Mouse (Mus musculus) MEL (cell line): ENCODE data around the gene Cd37. TPM values are rescaled to one million over a fixed set of nuclear protein-coding genes. Genes with fewer than 3 reads are reported as not detected.

Experiments used
- DNase-seq: peaks from one replicate; pipeline ENCODE4 v3.0.0; 2011; ENCODE audit warnings: low read depth, low spot score
- H3K27ac ChIP-seq: 2 replicates; pipeline ENCODE4 v1.5.1; 2012; ENCODE audit warnings: low read depth, mild to moderate bottlenecking, control low read depth, low read length, moderate library complexity; ENCODE audit not compliant: control insufficient read depth
- H3K27me3 ChIP-seq, 2 experiments: fragments of 150-350 bp in 1 of 2; sonication (generic) in 1 of 2; 2 replicates each; pipeline ENCODE4 v1.6.1; 2012; ENCODE audit warnings: low read length in 2 of 2, mild to moderate bottlenecking in 2 of 2, improper control_type of control experiment in 1 of 2, moderate library complexity in 1 of 2; ENCODE audit not compliant: insufficient read depth in 2 of 2, control insufficient read depth in 1 of 2
- H3K36me3 ChIP-seq, 2 experiments: 2 replicates each; pipeline ENCODE4 v1.6.1; 2012 to 2014; ENCODE audit warnings: low read length in 2 of 2, improper control_type of control experiment in 1 of 2, inconsistent platforms in 1 of 2, mild to moderate bottlenecking in 1 of 2; ENCODE audit not compliant: insufficient read depth in 2 of 2, control insufficient read depth in 1 of 2
- H3K4me1 ChIP-seq, 2 experiments: fragments of 150-350 bp in 1 of 2; sonication (generic) in 1 of 2; 2 replicates each; pipeline ENCODE4 v1.6.1; 2012; ENCODE audit warnings: low read length in 2 of 2, improper control_type of control experiment in 1 of 2, mild to moderate bottlenecking in 1 of 2; ENCODE audit not compliant: insufficient read depth in 2 of 2, control insufficient read depth in 1 of 2
- H3K4me3 ChIP-seq, 2 experiments: fragments of 150-350 bp in 1 of 2; sonication (generic) in 1 of 2; 2 replicates each; pipeline ENCODE4 v1.5.1; 2012; ENCODE audit warnings: low read depth in 2 of 2, low read length in 2 of 2, mild to moderate bottlenecking in 2 of 2, moderate library complexity in 2 of 2, control low read depth in 1 of 2, improper control_type of control experiment in 1 of 2; ENCODE audit not compliant: control insufficient read depth in 1 of 2, insufficient read depth in 1 of 2
- H3K79me2 ChIP-seq: 2 replicates; pipeline ENCODE4 v1.6.1; 2012; ENCODE audit warnings: mild to moderate bottlenecking, low read length, moderate library complexity; ENCODE audit not compliant: control insufficient read depth, poor library complexity, insufficient read depth
- H3K9ac ChIP-seq: 2 replicates; pipeline ENCODE4 v1.6.1; 2012; ENCODE audit warnings: low read depth, mild to moderate bottlenecking, control low read depth, low read length, moderate library complexity; ENCODE audit not compliant: control insufficient read depth, poor library complexity, severe bottlenecking
- H3K9me3 ChIP-seq: fragments of 150-350 bp; sonication (generic); replicated peaks from 2 replicates; pipeline ENCODE4 v1.6.1; 2012; ENCODE audit warnings: mild to moderate bottlenecking, low read length, improper control_type of control experiment, moderate library complexity; ENCODE audit not compliant: insufficient read depth
- CHD2 ChIP-seq: IDR thresholded peaks from 2 replicates; pipeline ENCODE4 v1.6.1; 2011; ENCODE audit warnings: low read length, improper control_type of control experiment
- CTCF ChIP-seq, 3 experiments: IDR thresholded peaks in 2 of 3; conservative IDR thresholded peaks in 1 of 3; 2 replicates each; pipeline ENCODE4 v1.5.1; 2011 to 2012; ENCODE audit warnings: low read length in 3 of 3, low read depth in 2 of 3, mild to moderate bottlenecking in 2 of 3, improper control_type of control experiment in 1 of 3, inconsistent platforms in 1 of 3, mixed read lengths in 1 of 3, moderate library complexity in 1 of 3; ENCODE audit not compliant: control insufficient read depth in 1 of 3, insufficient read depth in 1 of 3, poor library complexity in 1 of 3, severe bottlenecking in 1 of 3
- E2F4 ChIP-seq: IDR thresholded peaks from 2 replicates; pipeline ENCODE4 v1.6.1; 2011; ENCODE audit warnings: low read depth, low read length, improper control_type of control experiment, borderline replicate concordance
- ELF1 ChIP-seq: IDR thresholded peaks from 2 replicates; pipeline ENCODE4 v1.6.1; 2014; ENCODE audit warnings: low read depth, mild to moderate bottlenecking, inconsistent platforms, low read length, improper control_type of control experiment, moderate library complexity
- EP300 ChIP-seq, 2 experiments: IDR thresholded peaks; 2 replicates each; pipeline ENCODE4 v1.6.1; 2011; ENCODE audit warnings: improper control_type of control experiment in 2 of 2, low read length in 2 of 2, low read depth in 1 of 2, mild to moderate bottlenecking in 1 of 2
- ETS1 ChIP-seq: IDR thresholded peaks from 2 replicates; pipeline ENCODE4 v1.6.1; 2012; ENCODE audit warnings: low read depth, mild to moderate bottlenecking, inconsistent platforms, low read length, improper control_type of control experiment, moderate library complexity
- GABPA ChIP-seq: IDR thresholded peaks from 2 replicates; pipeline ENCODE4 v1.6.1; 2012; ENCODE audit warnings: low read depth, mild to moderate bottlenecking, inconsistent platforms, low read length, improper control_type of control experiment, moderate library complexity
- GATA1 ChIP-seq: IDR thresholded peaks from 2 replicates; pipeline ENCODE4 v1.6.1; 2011; ENCODE audit warnings: low read depth, low read length, improper control_type of control experiment
- JUND ChIP-seq: IDR thresholded peaks from 2 replicates; pipeline ENCODE4 v1.6.1; 2011; ENCODE audit warnings: low read depth, mild to moderate bottlenecking, improper control_type of control experiment, low read length
- KAT2A ChIP-seq: conservative IDR thresholded peaks from 2 replicates; pipeline ENCODE4 v1.6.1; 2012; ENCODE audit warnings: low read depth, low read length, improper control_type of control experiment, inconsistent platforms
- MAFK ChIP-seq: IDR thresholded peaks from 2 replicates; pipeline ENCODE4 v1.6.1; 2011; ENCODE audit warnings: low read depth, mild to moderate bottlenecking, low read length, improper control_type of control experiment, borderline replicate concordance
- MEF2A ChIP-seq: IDR thresholded peaks from 2 replicates; pipeline ENCODE4 v1.6.1; 2014; ENCODE audit warnings: low read depth, mild to moderate bottlenecking, inconsistent platforms, low read length, improper control_type of control experiment; ENCODE audit not compliant: poor library complexity, insufficient replicate concordance, severe bottlenecking; ENCODE audit errors: extremely low read depth
- MYB ChIP-seq: IDR thresholded peaks from 2 replicates; pipeline ENCODE4 v1.6.1; 2011; ENCODE audit warnings: mild to moderate bottlenecking, low read depth, low read length, improper control_type of control experiment
- MYC ChIP-seq: IDR thresholded peaks from 2 replicates; pipeline ENCODE4 v1.6.1; 2011; ENCODE audit warnings: low read depth, mild to moderate bottlenecking, low read length, improper control_type of control experiment, moderate library complexity
- NRF1 ChIP-seq: IDR thresholded peaks from 2 replicates; pipeline ENCODE4 v1.6.1; 2014; ENCODE audit warnings: low read depth, mild to moderate bottlenecking, inconsistent platforms, low read length, improper control_type of control experiment, moderate library complexity; ENCODE audit not compliant: poor library complexity, insufficient read depth, severe bottlenecking
- POLR2AphosphoS2 ChIP-seq: IDR thresholded peaks from 2 replicates; pipeline ENCODE4 v1.6.1; 2011; ENCODE audit warnings: low read length, improper control_type of control experiment
- POLR2AphosphoS5 ChIP-seq: IDR thresholded peaks from 2 replicates; pipeline ENCODE4 v1.6.1; 2012; ENCODE audit warnings: low read depth, borderline replicate concordance, mild to moderate bottlenecking, inconsistent platforms, low read length, moderate library complexity, mixed read lengths
- RCOR1 ChIP-seq: IDR thresholded peaks from 2 replicates; pipeline ENCODE4 v1.6.1; 2012; ENCODE audit warnings: low read depth, mild to moderate bottlenecking, inconsistent platforms, low read length, improper control_type of control experiment
- TAL1 ChIP-seq: IDR thresholded peaks from 2 replicates; pipeline ENCODE4 v1.6.1; 2012; ENCODE audit warnings: mild to moderate bottlenecking, inconsistent platforms, low read length, moderate library complexity, mixed read lengths
- UBTF ChIP-seq: IDR thresholded peaks from 2 replicates; pipeline ENCODE4 v1.6.1; 2012; ENCODE audit warnings: low read depth, mild to moderate bottlenecking, inconsistent platforms, low read length, improper control_type of control experiment, moderate library complexity, borderline replicate concordance; ENCODE audit not compliant: insufficient read depth
- USF1 ChIP-seq: IDR thresholded peaks from 2 replicates; pipeline ENCODE4 v1.6.1; 2014; ENCODE audit warnings: low read depth, mild to moderate bottlenecking, inconsistent platforms, low read length, improper control_type of control experiment, moderate library complexity
- USF2 ChIP-seq, 2 experiments: IDR thresholded peaks; 2 replicates each; pipeline ENCODE4 v1.6.1; 2011 to 2012; ENCODE audit warnings: improper control_type of control experiment in 2 of 2, low read length in 2 of 2, borderline replicate concordance in 1 of 2, inconsistent platforms in 1 of 2, low read depth in 1 of 2, mild to moderate bottlenecking in 1 of 2; ENCODE audit not compliant: insufficient read depth in 1 of 2
- ZC3H11A ChIP-seq: IDR thresholded peaks from 2 replicates; pipeline ENCODE4 v1.6.1; 2012; ENCODE audit warnings: low read depth, mild to moderate bottlenecking, inconsistent platforms, low read length, improper control_type of control experiment
- ZNF384 ChIP-seq: IDR thresholded peaks from 2 replicates; pipeline ENCODE4 v1.6.1; 2012; ENCODE audit warnings: low read depth, mild to moderate bottlenecking, inconsistent platforms, low read length, improper control_type of control experiment
- polyA plus RNA-seq, 2 experiments: library from polyadenylated mRNA; stranded (reverse) in 1 of 2; unstranded in 1 of 2; fragments of >175 nt in 1 of 2; fragments of >200 nt in 1 of 2; gene quantifications; 2 replicates each; pipeline versions ENCODE4 v1.2.1 to v1.2.4; 2012; ENCODE audit warnings: low replicate concordance in 2 of 2, low read depth in 1 of 2; ENCODE audit not compliant: insufficient read length in 2 of 2, insufficient read depth in 1 of 2, missing spikeins in 1 of 2
- total RNA-seq: library from RNA; depleted of rRNA; stranded (reverse); fragments of 300-350 nt; gene quantifications from 2 replicates; pipeline ENCODE4 v1.2.3, GENCODE M21; 2012

Cd37 gene
- total and polyA plus RNA-seq, 3 experiments, result 22.4 to 111 TPM; not detected in 1

- H3K36me3 ChIP-seq, result no peaks in the 10 kb centered on the region
- H3K27ac ChIP-seq, result no peak overlapping the region
- H3K27me3 ChIP-seq, result peaks cover 0 to 5% of the 10 kb centered on the region in 2 experiments; a peak in 3 of 4 replicates
- no peak overlapping the region for H3K9ac ChIP-seq
- no peaks in the 10 kb centered on the region for H3K9me3 ChIP-seq
- H3K4me1 ChIP-seq, result 0 out of 4 replicates have a peak, but pooled peaks cover 0 to 2% of the 10 kb centered on the region in 2 experiments
- TF ChIP-seq JUND, result no peak
- no peak for TF ChIP-seq EP300 (IDR thresholded peaks at IDR 0.05; ENCODE audit: low read depth in 1 of 2, low read length in 2 of 2)
- TF ChIP-seq ZNF384, result no peak
- no peak for TF ChIP-seq MYB
- TF ChIP-seq POLR2AphosphoS2, result no peak
- no peak for TF ChIP-seq NRF1
- TF ChIP-seq GABPA, result no peak
- TF ChIP-seq POLR2AphosphoS5, result no peak
- TF ChIP-seq ETS1, result no peak
- no peak for TF ChIP-seq RCOR1
- no peak for TF ChIP-seq MEF2A
- no peak for TF ChIP-seq TAL1
- TF ChIP-seq MAFK, result no peak
- TF ChIP-seq UBTF, result no peak
- H3K79me2 ChIP-seq, result no peaks in the 10 kb centered on the region
- H3K4me3 ChIP-seq, result no peak overlapping the region
- DNase-seq, result no peak
These were observed 17.2 kb downstream of the Cd37 start for GRCm38 (mm10) chr7:45221680-45222079.

DNA sequence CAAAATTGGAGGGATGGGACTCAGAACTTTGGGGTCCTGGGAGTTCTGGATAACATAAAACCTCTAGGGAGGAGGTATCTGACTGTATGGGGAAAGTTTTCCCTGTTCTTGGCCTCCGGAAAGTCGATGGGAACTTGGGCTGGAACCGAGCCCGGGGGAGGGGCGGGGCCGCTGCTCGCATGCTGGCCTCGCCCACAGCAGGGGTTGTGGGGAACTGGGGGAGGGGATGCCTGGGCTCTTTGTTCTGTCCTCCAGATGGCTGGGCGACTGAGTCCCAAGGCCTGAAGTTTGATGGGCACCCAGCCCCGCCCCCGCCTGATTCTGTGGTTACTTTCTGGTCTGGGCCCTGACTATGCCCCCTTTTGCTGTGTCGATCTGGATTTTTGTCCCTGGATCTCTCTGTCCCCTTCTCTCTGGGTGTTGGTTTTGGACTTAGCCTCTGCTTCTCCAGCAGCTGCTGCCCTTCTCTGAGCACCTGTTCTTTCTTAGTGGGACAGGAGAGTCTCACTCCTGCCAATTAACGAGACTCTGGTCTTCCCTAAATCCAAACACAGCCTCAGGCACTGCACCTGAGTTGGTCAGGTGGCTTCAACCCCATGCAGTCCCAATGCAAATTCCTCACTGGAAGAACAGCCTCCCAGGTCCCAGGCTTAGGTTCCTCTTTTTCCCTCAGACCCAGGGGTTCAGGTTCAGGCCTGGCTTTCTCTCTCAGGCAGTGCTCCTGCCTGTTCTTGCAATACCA lies 22.3 kb downstream of the Cd37 start:
- Histone ChIP-seq H3K9me3 (no peaks in the 10 kb centered on the region), H3K9ac (no peak overlapping the region), H3K4me1 (peaks cover 7 to 19% of the 10 kb centered on the region in 2 experiments), H3K79me2 (no peaks in the 10 kb centered on the region), H3K27ac (no peak overlapping the region), H3K4me3 (no peak overlapping the region), H3K36me3 (peaks cover 0 to 9% of the 10 kb centered on the region in 2 experiments; a peak in 2 of 4 replicates), H3K27me3 (no peaks in the 10 kb centered on the region)
- no peak for TF ChIP-seq NRF1
- TF ChIP-seq E2F4, result no peak
- no peak for TF ChIP-seq USF1
- no peak for TF ChIP-seq JUND
- TF ChIP-seq ELF1, result no peak
- TF ChIP-seq GATA1, result no peak
- TF ChIP-seq UBTF, result no peak
- no peak for TF ChIP-seq KAT2A
- TF ChIP-seq ZC3H11A, result no peak
- TF ChIP-seq MYC, result no peak
- no peak for TF ChIP-seq ETS1
- TF ChIP-seq MYB, result no peak
- no peak for TF ChIP-seq POLR2AphosphoS5
- no peak for TF ChIP-seq CHD2
- TF ChIP-seq USF2 (IDR thresholded peaks at IDR 0.05; ENCODE audit: borderline replicate concordance in 1 of 2, insufficient read depth in 1 of 2, low read depth in 1 of 2, low read length in 2 of 2), result no peak
- TF ChIP-seq CTCF (IDR thresholded peaks at IDR 0.05 in 2 of 3, conservative IDR thresholded peaks at IDR 0.05 in 1 of 3; ENCODE audit: control insufficient read depth in 1 of 3, insufficient read depth in 1 of 3, low read depth in 2 of 3, low read length in 3 of 3, poor library complexity in 1 of 3, severe bottlenecking in 1 of 3), result no peak
- no peak for DNase-seq
